Mouse (Mus musculus) liver, embryonic 12.5 days (tissue): Measurements from ENCODE around the gene Slc25a23. TPM values are rescaled to one million over a fixed set of nuclear protein-coding genes. Genes with fewer than 3 reads are reported as not detected.
A peak's percentile ranks its signal among the peaks of the same experiment; 100 is the strongest.

Experiments used
- ATAC-seq: fragments of 200-750 bp; cut with Nextera tagmentation; 2 replicates; pipeline ENCODE4 v1.8.0; 2017; ENCODE audit warnings: moderate number of reproducible peaks, mild to moderate bottlenecking, moderate library complexity
- H3K27ac ChIP-seq: fragments of 300-500 bp; sonication (generic); 2 replicates; pipeline ENCODE4 v1.5.1; 2016; ENCODE audit warnings: mild to moderate bottlenecking
- H3K27me3 ChIP-seq: fragments of 300-500 bp; sonication (generic); replicated peaks from 2 replicates; pipeline ENCODE4 v1.6.1; 2016; ENCODE audit warnings: mild to moderate bottlenecking, moderate library complexity
- H3K36me3 ChIP-seq: fragments of 300-500 bp; sonication (generic); 2 replicates; pipeline ENCODE4 v1.6.1; 2016; ENCODE audit warnings: mild to moderate bottlenecking, moderate library complexity
- H3K4me1 ChIP-seq: fragments of 300-500 bp; sonication (generic); 2 replicates; pipeline ENCODE4 v1.6.1; 2016
- H3K4me2 ChIP-seq: fragments of 300-500 bp; sonication (generic); 2 replicates; pipeline ENCODE4 v1.6.1; 2016; ENCODE audit warnings: mild to moderate bottlenecking, moderate library complexity
- H3K4me3 ChIP-seq: fragments of 300-500 bp; sonication (generic); 2 replicates; pipeline ENCODE4 v1.5.1; 2016; ENCODE audit warnings: mild to moderate bottlenecking, moderate library complexity
- H3K9ac ChIP-seq: fragments of 300-500 bp; sonication (generic); 2 replicates; pipeline ENCODE4 v1.6.1; 2016; ENCODE audit warnings: mild to moderate bottlenecking, moderate library complexity
- H3K9me3 ChIP-seq: fragments of 300-500 bp; sonication (generic); replicated peaks from 2 replicates; pipeline ENCODE4 v1.6.1; 2016; ENCODE audit warnings: mild to moderate bottlenecking, moderate library complexity
- WGBS: fragments of 180-500 bp; shearing (Covaris S2); methylation state at CpG from one replicate; pipeline ENCODE4 v1.1.7; 2016; ENCODE audit not compliant: insufficient replicate concordance; 5-methylcytosine and 5-hydroxymethylcytosine counted together
- polyA plus RNA-seq: library from polyadenylated mRNA; unstranded; fragments of >200 nt; fragmentation: Nextera tagmentation; extraction: Ambion mirVana; gene quantifications from 2 replicates; pipeline ENCODE4 v1.2.1, GENCODE M21; 2016

Gene Slc25a23
- polyA plus RNA-seq, 1 experiment from 2014 or later, result 3.5 TPM

DNA sequence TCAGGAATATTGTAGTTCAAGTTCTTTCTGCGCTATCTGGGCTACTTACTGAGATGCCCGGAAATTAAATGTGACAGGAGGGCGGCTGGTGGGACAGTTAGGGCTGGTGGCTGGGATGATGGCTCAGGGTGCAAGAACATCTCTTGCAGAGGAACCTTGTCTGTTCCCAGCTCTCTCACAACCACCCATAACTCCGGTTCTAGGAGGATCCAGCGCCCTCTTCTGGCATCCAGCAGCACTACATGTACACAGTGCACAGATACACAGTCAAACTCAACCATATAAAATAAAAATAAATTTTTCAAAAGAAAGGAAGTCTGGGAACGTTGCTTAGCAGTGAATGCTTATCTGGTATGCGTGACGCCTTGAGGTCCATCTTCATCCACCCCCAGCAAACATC is 20.7 kb downstream of the Slc25a23 start:
- no peak for ATAC-seq
- Histone ChIP-seq H3K27me3 (peaks cover 40% of the 10 kb centered on the region), H3K9ac (no peak overlapping the region), H3K27ac (no peak overlapping the region), H3K4me1 (no peaks in the 10 kb centered on the region; the same call in 1 of the 2 replicates), H3K4me2 (no peak overlapping the region), H3K4me3 (no peak overlapping the region), H3K36me3 (no peaks in the 10 kb centered on the region), H3K9me3 (no peaks in the 10 kb centered on the region)
- 32% methylated on average over 8 of the region's 8 CpGs for WGBS

DNA sequence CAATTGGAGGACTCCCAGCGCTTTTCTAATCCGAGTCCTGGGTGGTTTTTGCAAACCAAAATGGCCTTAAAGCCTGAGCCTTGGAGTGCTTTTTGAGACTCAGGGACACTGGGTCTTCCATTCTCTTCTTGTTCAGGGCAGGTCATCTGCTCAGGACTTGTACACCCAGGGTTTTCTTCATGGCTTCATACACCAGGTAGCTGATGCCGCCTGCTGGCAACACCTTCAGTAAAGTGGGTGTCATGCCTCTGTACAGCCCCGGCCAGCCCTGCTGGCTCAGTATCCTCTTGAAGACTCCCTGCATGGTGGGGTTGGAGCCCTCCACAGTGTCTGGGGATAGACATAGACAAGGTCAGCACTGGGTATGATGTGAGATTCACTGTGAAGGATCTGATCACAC is 26.8 kb downstream of the Slc25a23 start:
- Histone ChIP-seq H3K27me3 (peaks cover 15% of the 10 kb centered on the region; the same call in 1 of the 2 replicates), H3K27ac (peak overlapping the region; percentile 91), H3K36me3 (peaks cover 16% of the 10 kb centered on the region), H3K4me2 (peak overlapping the region; percentile 82), H3K9me3 (no peaks in the 10 kb centered on the region), H3K4me3 (peak overlapping the region; percentile 59), H3K9ac (peak overlapping the region; percentile 80), H3K4me1 (peaks cover 32% of the 10 kb centered on the region)
- ATAC-seq, result no peak
- 72% methylated on average over 4 of the region's 4 CpGs for WGBS

DNA sequence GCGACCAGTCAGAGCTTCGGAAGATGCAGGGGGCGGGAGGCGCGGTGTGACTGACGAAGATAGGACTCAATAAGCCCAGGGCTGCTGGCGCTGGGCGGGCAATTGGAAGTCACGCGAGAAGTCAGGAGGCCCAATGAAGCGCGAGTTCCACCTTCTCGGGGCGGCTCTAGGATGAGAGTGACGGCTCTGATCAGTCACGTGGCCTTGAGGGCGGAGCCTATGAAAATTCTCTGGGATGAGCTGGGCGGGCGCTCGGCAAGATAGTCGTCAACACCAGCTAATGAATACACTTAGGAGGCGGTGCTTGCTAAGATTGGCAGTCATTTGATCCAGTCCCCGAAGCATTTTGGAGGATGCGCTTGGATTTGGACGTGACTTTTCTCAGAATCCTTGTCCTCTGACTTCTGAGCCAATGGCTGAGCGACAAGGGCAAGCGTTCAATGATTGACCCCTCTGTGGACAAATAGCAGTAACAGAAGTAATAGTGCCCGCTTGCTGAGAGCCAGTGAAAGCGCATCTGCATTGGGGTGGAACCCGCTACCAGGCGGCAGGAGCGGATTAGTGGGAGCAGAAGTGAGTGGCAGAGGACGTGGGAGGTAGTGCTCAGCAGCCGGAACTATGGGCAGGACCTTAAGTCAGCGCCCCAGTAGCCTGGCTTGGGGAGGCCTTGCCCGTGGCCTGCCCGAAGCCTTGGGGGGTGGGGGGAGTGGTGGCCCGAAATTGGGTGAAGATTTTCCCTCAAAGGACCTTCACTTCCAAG is 27.8 kb downstream of the Slc25a23 start:
- WGBS, result under 1% methylated on average over 38 of the region's 38 CpGs
- peak overlapping the region; percentile 100 for H3K9ac ChIP-seq
- peaks cover 26% of the 10 kb centered on the region for H3K36me3 ChIP-seq
- H3K27ac ChIP-seq, result peak overlapping the region; percentile 91
- ATAC-seq, result peak; percentile 90
- H3K27me3 ChIP-seq, result peaks cover 11% of the 10 kb centered on the region; the same call in 1 of the 2 replicates
- H3K4me2 ChIP-seq, result peak overlapping the region; percentile 86
- no peaks in the 10 kb centered on the region for H3K9me3 ChIP-seq
- H3K4me3 ChIP-seq, result peak overlapping the region; percentile 99
- H3K4me1 ChIP-seq, result peaks cover 43% of the 10 kb centered on the region

DNA sequence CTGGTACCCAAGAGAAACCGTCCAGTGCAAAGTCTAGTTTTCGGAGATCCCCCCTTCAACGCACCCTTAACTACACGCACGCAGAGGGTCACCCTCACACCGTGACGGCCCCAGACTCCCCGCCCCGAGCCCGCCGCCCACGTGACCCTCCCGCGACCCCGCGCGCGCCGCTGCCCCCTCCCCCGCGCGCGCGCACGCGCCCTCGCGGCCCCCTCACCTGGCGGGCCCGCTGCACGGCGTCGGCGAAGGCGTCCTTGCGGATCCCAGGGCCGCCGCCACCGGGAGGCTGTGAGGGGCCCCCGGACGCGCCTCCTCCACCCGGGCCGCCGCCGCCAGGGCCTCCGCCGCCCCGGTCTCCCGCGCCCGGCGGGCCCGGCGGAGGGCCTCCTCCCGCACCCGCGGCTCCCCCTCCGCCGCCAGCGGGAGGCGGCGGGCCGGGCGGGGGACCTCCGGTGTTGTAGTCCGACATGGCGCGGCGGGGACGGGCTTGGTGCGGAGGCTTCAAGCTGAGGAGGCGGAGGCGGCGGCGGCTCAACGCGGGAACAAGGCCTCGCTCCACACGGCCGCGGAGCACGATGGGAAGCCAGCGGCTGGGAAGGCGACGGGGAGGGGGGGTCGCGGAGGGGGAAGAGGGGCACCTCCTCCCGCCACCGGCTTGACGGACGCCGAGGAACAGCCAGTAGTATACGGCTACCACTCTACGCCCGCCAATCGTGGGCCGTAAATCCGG is 28.6 kb downstream of the Slc25a23 start, which contains the start of gene Khsrp:
Gene Khsrp, minus strand, starts transcription at position 592 of the 730 bp plus-strand sequence.
- Histone ChIP-seq H3K4me1 (peaks cover 50% of the 10 kb centered on the region), H3K4me2 (peak within 1 kb of the TSS; percentile 86), H3K36me3 (peaks cover 34% of the 10 kb centered on the region), H3K27me3 (peaks cover 11% of the 10 kb centered on the region; the same call in 1 of the 2 replicates), H3K9me3 (no peaks in the 10 kb centered on the region), H3K4me3 (peak within 1 kb of the TSS; percentile 99), H3K9ac (peak within 1 kb of the TSS; percentile 100), H3K27ac (peak within 1 kb of the TSS; percentile 96)
- WGBS, result under 1% methylated on average over 81 of the region's 99 CpGs
- no peak for ATAC-seq

DNA sequence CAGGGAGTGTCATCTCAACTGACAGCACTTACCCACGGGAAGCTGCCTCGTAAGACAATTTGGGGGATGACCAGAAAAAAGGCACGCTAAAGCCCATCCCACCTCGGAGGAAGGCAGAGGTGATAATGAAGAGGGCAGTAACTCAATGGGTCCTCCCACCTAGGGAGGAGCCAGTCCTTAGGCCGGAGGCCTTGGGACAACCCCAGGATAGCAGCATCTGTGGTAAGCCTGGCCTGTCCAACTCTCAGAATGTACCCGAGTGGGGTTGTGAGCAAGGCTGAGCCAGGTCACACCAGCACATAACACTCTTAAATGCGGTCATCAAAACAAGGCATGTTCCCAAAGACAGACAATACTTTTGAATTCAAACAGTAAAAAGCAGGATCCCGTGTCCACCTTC is 30.0 kb downstream of the Slc25a23 start:
- peak overlapping the region; percentile 99 for H3K4me3 ChIP-seq
- 15% methylated on average over 8 of the region's 8 CpGs for WGBS
- peak overlapping the region; percentile 100 for H3K9ac ChIP-seq
- H3K27ac ChIP-seq, result peak overlapping the region; percentile 96
- no peak for ATAC-seq
- H3K36me3 ChIP-seq, result peaks cover 48% of the 10 kb centered on the region
- no peaks in the 10 kb centered on the region for H3K9me3 ChIP-seq
- peaks cover 7% of the 10 kb centered on the region; the same call in 1 of the 2 replicates for H3K27me3 ChIP-seq
- peak overlapping the region; percentile 86 for H3K4me2 ChIP-seq
- peaks cover 62% of the 10 kb centered on the region for H3K4me1 ChIP-seq

GRCm38 (mm10) chr17:57027471-57027870 is 32.2 kb downstream of the Slc25a23 start:
- peak overlapping the region; percentile 17; the same call in 1 of the 2 replicates for H3K4me2 ChIP-seq
- peaks cover 70% of the 10 kb centered on the region for H3K36me3 ChIP-seq
- H3K27me3 ChIP-seq, result no peaks in the 10 kb centered on the region
- H3K4me3 ChIP-seq, result no peak overlapping the region
- peak overlapping the region; percentile 36 for H3K27ac ChIP-seq
- H3K4me1 ChIP-seq, result peaks cover 67% of the 10 kb centered on the region
- H3K9me3 ChIP-seq, result no peaks in the 10 kb centered on the region
- H3K9ac ChIP-seq, result 0 out of 2 replicates have a peak overlapping the region, but pooled peaks have one; percentile 22
- 67% methylated on average over 4 of the region's 4 CpGs for WGBS
- no peak for ATAC-seq

GRCm38 (mm10) chr17:57020960-57021359 is 38.7 kb downstream of the Slc25a23 start:
- 45% methylated on average over 5 of the region's 5 CpGs for WGBS
- Histone ChIP-seq H3K27ac (peak overlapping the region; percentile 85), H3K36me3 (peaks cover 69% of the 10 kb centered on the region), H3K4me3 (no peak overlapping the region), H3K9me3 (no peaks in the 10 kb centered on the region), H3K4me2 (no peak overlapping the region), H3K4me1 (peaks cover 72% of the 10 kb centered on the region), H3K27me3 (no peaks in the 10 kb centered on the region), H3K9ac (peak overlapping the region; percentile 6; the same call in 1 of the 2 replicates)
- ATAC-seq, result no peak

DNA sequence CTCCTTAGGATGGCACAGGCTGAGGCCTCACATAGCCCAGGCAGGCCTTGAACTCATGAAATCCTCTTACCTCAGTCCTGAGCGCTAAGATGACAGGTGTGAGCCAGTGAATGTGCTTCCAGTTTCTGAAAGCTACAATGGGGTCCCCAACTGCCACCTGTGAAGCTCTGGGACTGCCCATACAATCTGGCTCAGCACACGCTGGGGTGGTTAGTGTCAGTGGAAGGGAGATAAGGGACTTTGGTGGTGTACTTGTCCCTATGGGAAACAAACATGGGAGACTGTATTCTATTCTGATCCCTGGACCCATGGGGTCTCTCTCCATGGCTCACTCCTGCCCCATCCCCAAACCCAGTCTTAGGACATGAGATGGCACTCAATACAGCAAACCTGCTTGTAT is 40.0 kb downstream of the Slc25a23 start:
- peak; percentile 84 for ATAC-seq
- H3K4me1 ChIP-seq, result peaks cover 62% of the 10 kb centered on the region
- H3K9ac ChIP-seq, result peak overlapping the region; percentile 22; the same call in 1 of the 2 replicates
- no peaks in the 10 kb centered on the region for H3K9me3 ChIP-seq
- peak overlapping the region; percentile 40 for H3K4me2 ChIP-seq
- H3K4me3 ChIP-seq, result no peak overlapping the region
- H3K27me3 ChIP-seq, result no peaks in the 10 kb centered on the region
- WGBS, result 33% methylated on average over 2 of the region's 2 CpGs
- H3K27ac ChIP-seq, result peak overlapping the region; percentile 85
- peaks cover 56% of the 10 kb centered on the region for H3K36me3 ChIP-seq

- Histone ChIP-seq H3K27me3 (no peaks in the 10 kb centered on the region), H3K27ac (peak overlapping the region; percentile 90), H3K4me1 (peaks cover 50% of the 10 kb centered on the region), H3K4me3 (peak overlapping the region; percentile 89), H3K9me3 (no peaks in the 10 kb centered on the region), H3K4me2 (peak overlapping the region; percentile 80), H3K9ac (peak overlapping the region; percentile 73), H3K36me3 (peaks cover 26% of the 10 kb centered on the region)
- ATAC-seq, result no peak
- WGBS, result 74% methylated on average over 13 of the region's 13 CpGs
Observed at GRCm38 (mm10) chr17:57012245-57012795, 47.3 kb downstream of the Slc25a23 start.

- Histone ChIP-seq H3K27ac (peak within 1 kb of the TSS; percentile 90), H3K36me3 (peaks cover 34% of the 10 kb centered on the region), H3K27me3 (no peaks in the 10 kb centered on the region), H3K9me3 (no peaks in the 10 kb centered on the region), H3K4me2 (peak within 1 kb of the TSS; percentile 80), H3K4me1 (peaks cover 55% of the 10 kb centered on the region), H3K9ac (peak within 1 kb of the TSS; percentile 88), H3K4me3 (peak within 1 kb of the TSS; percentile 89)
- ATAC-seq, result peak; percentile 85
- 1% methylated on average over 51 of the region's 51 CpGs for WGBS
Observed at GRCm38 (mm10) chr17:57011236-57012141, 48.2 kb downstream of the Slc25a23 start, which contains the start of the genes Gtf2f1 and Gm17949. Gene Gtf2f1 (minus strand): TSS chr17:57011288. Gene Gm17949 (plus strand): TSS chr17:57011469.

- WGBS, result under 1% methylated on average over 19 of the region's 19 CpGs
- Histone ChIP-seq H3K27ac (peak overlapping the region; percentile 90), H3K9me3 (no peaks in the 10 kb centered on the region), H3K27me3 (no peaks in the 10 kb centered on the region), H3K4me1 (peaks cover 50% of the 10 kb centered on the region), H3K4me2 (peak overlapping the region; percentile 80), H3K9ac (peak overlapping the region; percentile 88), H3K4me3 (peak overlapping the region; percentile 89), H3K36me3 (peaks cover 40% of the 10 kb centered on the region)
- peak; percentile 62 for ATAC-seq
Observed at GRCm38 (mm10) chr17:57010911-57011235, 48.8 kb downstream of the Slc25a23 start.
